Mouse (Mus musculus): Measurements from ENCODE around the gene Olfr1453. TPM values are rescaled to one million over a fixed set of nuclear protein-coding genes. Genes with fewer than 3 reads are reported as not detected.

The Olfr1453 gene
- polyA plus RNA-seq (2017; shearing (Covaris generic)): not detected

DNA sequence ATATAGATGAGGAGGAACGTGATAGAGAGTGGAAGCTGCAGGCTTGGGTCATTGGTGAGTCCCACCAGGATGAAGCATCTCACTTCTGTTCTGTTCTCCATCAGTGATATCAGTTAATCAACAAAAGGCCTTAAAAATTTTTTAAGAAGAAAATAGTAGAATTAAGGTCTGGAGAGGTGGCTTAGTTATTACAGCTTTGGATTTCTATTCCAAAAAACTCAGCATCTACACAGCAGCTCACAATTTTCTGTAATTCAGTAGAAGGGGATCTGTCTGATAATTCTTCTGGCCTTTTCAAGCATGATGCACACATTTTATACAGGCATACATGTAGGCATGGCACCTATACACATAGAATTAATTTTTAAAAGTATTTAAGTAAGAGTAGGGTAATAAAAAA lies at the start of gene Olfr1453:
Gene Olfr1453, minus strand, starts transcription at position 101 of the 400 bp plus-strand sequence.

DNA sequence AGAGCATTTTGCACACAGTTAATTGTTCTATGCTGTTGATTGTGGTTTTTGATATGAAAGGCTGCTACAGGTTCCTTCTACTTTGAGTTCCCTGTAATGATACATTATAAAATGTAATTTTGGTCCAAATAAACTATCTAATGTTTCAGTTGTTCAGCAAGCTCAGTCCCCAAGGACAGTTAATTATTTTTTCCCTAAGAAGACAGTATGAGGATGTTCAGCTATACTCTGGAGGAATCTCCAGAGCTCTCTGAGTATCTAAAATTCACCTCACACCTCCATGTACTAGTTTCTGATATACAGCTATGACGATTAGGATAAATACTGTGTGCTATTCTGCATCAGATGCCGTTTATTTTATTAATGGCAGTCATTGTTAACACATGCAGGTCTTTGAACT lies 32.2 kb upstream of the Olfr1453 start, which contains the start of gene Olfr1454:
Gene Olfr1454, plus strand, starts transcription at position 301 of the 400 bp plus-strand sequence.

DNA sequence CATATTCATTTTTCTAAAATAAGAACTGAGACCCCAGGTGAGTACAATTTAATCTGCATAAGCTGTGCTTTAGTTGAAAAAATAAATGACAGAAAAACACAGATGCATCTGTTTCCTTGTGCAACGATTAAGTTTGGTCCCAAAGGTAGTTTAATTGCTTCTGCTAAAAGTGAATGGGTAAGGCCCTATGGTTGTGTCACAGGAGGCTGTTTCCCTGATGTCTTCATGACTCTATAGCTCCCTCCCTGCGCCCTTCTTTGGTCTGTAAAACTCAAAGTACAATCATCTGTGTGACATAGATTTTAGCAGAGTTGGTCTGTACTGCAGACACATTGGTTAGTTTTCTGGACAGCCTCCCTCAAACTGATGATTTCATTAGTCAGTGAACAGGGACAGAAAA lies 33.4 kb downstream of the Olfr1453 start, which contains the start of gene Olfr1451:
Gene Olfr1451, plus strand, starts transcription at position 301 of the 400 bp plus-strand sequence.

Other genes starting within 250 kb of the Olfr1453 start
- 10 to 100 TPM; 21.0 to 22.1 TPM for gene Zfp91, start 232.2 kb downstream of the Olfr1453 start, polyA plus RNA-seq (2017; shearing (Covaris generic))
- gene Lpxn, start 232.1 kb downstream of the Olfr1453 start, polyA plus RNA-seq (2017; shearing (Covaris generic)): 100 to 1,000 TPM; 137 to 196 TPM
- not detected for gene Gm5244, start 181.6 kb downstream of the Olfr1453 start, polyA plus RNA-seq (2017; shearing (Covaris generic))
- under 1 TPM in 1 of 2 experiments, not detected in 1; 0.73 TPM for gene Olfr1444, start 171.0 kb downstream of the Olfr1453 start, polyA plus RNA-seq (2017; shearing (Covaris generic))
- under 1 TPM in 1 of 2 experiments, not detected in 1; 0.29 TPM for gene Olfr1445, start 144.5 kb downstream of the Olfr1453 start, polyA plus RNA-seq (2017; shearing (Covaris generic))
- not detected for gene Olfr1446, start 134.8 kb downstream of the Olfr1453 start, polyA plus RNA-seq (2017; shearing (Covaris generic))
- not detected for gene Olfr1447, start 124.6 kb downstream of the Olfr1453 start, polyA plus RNA-seq (2017; shearing (Covaris generic))
- under 1 TPM in 1 of 2 experiments, not detected in 1; 0.10 TPM for gene Olfr1448, start 103.9 kb downstream of the Olfr1453 start, polyA plus RNA-seq (2017; shearing (Covaris generic))
- not detected for gene Olfr1449, start 97.5 kb downstream of the Olfr1453 start, polyA plus RNA-seq (2017; shearing (Covaris generic))
- not detected for gene Olfr1450, start 78.1 kb downstream of the Olfr1453 start, polyA plus RNA-seq (2017; shearing (Covaris generic))
- gene Olfr1451, start 33.3 kb downstream of the Olfr1453 start, polyA plus RNA-seq (2017; shearing (Covaris generic)): under 1 TPM in 1 of 2 experiments, not detected in 1; 0.80 TPM
- not detected for gene Olfr1454, start 32.3 kb upstream of the Olfr1453 start, polyA plus RNA-seq (2017; shearing (Covaris generic))
- gene Olfr1457, start 69.6 kb upstream of the Olfr1453 start, polyA plus RNA-seq (2017; shearing (Covaris generic)): under 1 TPM in 1 of 2 experiments, not detected in 1; 0.32 TPM
- not detected for gene Olfr1458, start 78.4 kb upstream of the Olfr1453 start, polyA plus RNA-seq (2017; shearing (Covaris generic))
- under 1 TPM in 1 of 2 experiments, not detected in 1; 0.15 TPM for gene Olfr1459, start 121.2 kb upstream of the Olfr1453 start, polyA plus RNA-seq (2017; shearing (Covaris generic))
- gene Olfr1461, start 134.7 kb upstream of the Olfr1453 start, polyA plus RNA-seq (2017; shearing (Covaris generic)): not detected
- gene Olfr1462, start 157.4 kb upstream of the Olfr1453 start, polyA plus RNA-seq (2017; shearing (Covaris generic)): not detected
- not detected for gene Olfr1463, start 203.0 kb upstream of the Olfr1453 start, polyA plus RNA-seq (2017; shearing (Covaris generic))

Data from activated CD4-positive, CD25-positive, alpha-beta regulatory T cell (primary cell).